Mouse (Mus musculus): Measurements from ENCODE around the gene Tent2. TPM values are rescaled to one million over a fixed set of nuclear protein-coding genes. Genes with fewer than 3 reads are reported as not detected.

Gene Tent2
- polyA plus RNA-seq (2012; rRNA removed), result 44.5 and 74.7 TPM in 2 replicates

GRCm38 (mm10) chr13:93191831-93192645, at the start of gene Tent2:
Gene Tent2, minus strand, starts transcription at chr13:93192385.

GRCm38 (mm10) chr13:93144336-93145167, 47.6 kb downstream of the Tent2 start, which contains the start of gene Cmya5:
Gene Cmya5, minus strand, starts transcription at chr13:93144724.

Other genes with a start within 250 kb of the Tent2 start
- 0.14 and 0.20 TPM in 2 replicates for gene Cmya5, start 47.7 kb downstream of the Tent2 start, polyA plus RNA-seq (2012; rRNA removed)
- gene Homer1, start 107.2 kb upstream of the Tent2 start, polyA plus RNA-seq (2012; rRNA removed), result 15.6 and 15.8 TPM in 2 replicates

Measured in central nervous system, embryonic 11.5 days (tissue).